Mouse (Mus musculus) neural tube, embryonic 11.5 days (tissue): Measurements from ENCODE around the gene Gm3409. TPM values are rescaled to one million over a fixed set of nuclear protein-coding genes. Genes with fewer than 3 reads are reported as not detected.
"Not testable (repeated sequence)": the region's sequence is repeated elsewhere in the genome, so short reads cannot be mapped to it uniquely, and the experiment has no call there.

Experiments used
- ATAC-seq: fragments of 200-750 bp; cut with Nextera tagmentation; 2 replicates; pipeline ENCODE4 v1.8.0; 2017; ENCODE audit warnings: moderate number of reproducible peaks, mild to moderate bottlenecking, moderate TSS enrichment, moderate library complexity; ENCODE audit not compliant: insufficient read depth, low FRiP score, low TSS enrichment
- DNase-seq: peaks from one replicate; pipeline ENCODE4 v3.0.0-alpha.2; 2015; ENCODE audit warnings: low spot score
- H3K27ac ChIP-seq: fragments of 300-500 bp; sonication (generic); 2 replicates; pipeline ENCODE4 v1.5.1; 2014; ENCODE audit warnings: low read depth, mild to moderate bottlenecking, low read length
- H3K27me3 ChIP-seq: fragments of 300-500 bp; sonication (generic); 2 replicates; pipeline ENCODE4 v1.6.1; 2014; ENCODE audit warnings: mild to moderate bottlenecking, low read length, mixed read lengths; ENCODE audit not compliant: control insufficient read depth, insufficient read depth
- H3K36me3 ChIP-seq: fragments of 300-500 bp; sonication (generic); 2 replicates; pipeline ENCODE4 v1.6.1; 2014; ENCODE audit warnings: mild to moderate bottlenecking, low read length, moderate library complexity, mixed read lengths; ENCODE audit not compliant: control insufficient read depth, insufficient read depth
- H3K4me1 ChIP-seq: fragments of 300-500 bp; sonication (generic); 2 replicates; pipeline ENCODE4 v1.6.1; 2014; ENCODE audit warnings: low read length, mixed read lengths; ENCODE audit not compliant: control insufficient read depth, insufficient read depth
- H3K4me2 ChIP-seq: fragments of 300-500 bp; sonication (generic); 2 replicates; pipeline ENCODE4 v1.6.1; 2014; ENCODE audit warnings: low read depth, mild to moderate bottlenecking, moderate library complexity
- H3K4me3 ChIP-seq: fragments of 300-500 bp; sonication (generic); 2 replicates; pipeline ENCODE4 v1.5.1; 2014; ENCODE audit warnings: low read depth, low read length
- H3K9ac ChIP-seq: fragments of 300-500 bp; sonication (generic); 2 replicates; pipeline ENCODE4 v1.6.1; 2014; ENCODE audit warnings: mild to moderate bottlenecking, low read length
- H3K9me3 ChIP-seq: fragments of 300-500 bp; sonication (generic); 2 replicates; pipeline ENCODE4 v1.6.1; 2016; ENCODE audit warnings: low read length; ENCODE audit not compliant: control insufficient read depth
- WGBS: fragments of 180-500 bp; shearing (Covaris S2); extraction: QIAGEN DNeasy Blood & Tissue Kit; methylation state at CpG from one replicate; pipeline ENCODE4 v1.1.7; 2014; 5-methylcytosine and 5-hydroxymethylcytosine counted together
- polyA plus RNA-seq: library from polyadenylated mRNA; unstranded; fragments of >200 nt; fragmentation: Nextera tagmentation; extraction: Ambion mirVana; gene quantifications from 2 replicates; pipeline ENCODE4 v1.2.1, GENCODE M21; 2014

Gene Gm3409
- polyA plus RNA-seq, 1 experiment from 2014 or later: not detected

- not testable (repeated sequence) for H3K4me3 ChIP-seq, H3K4me1 ChIP-seq, H3K4me2 ChIP-seq, H3K27ac ChIP-seq, H3K27me3 ChIP-seq, H3K9me3 ChIP-seq, DNase-seq, H3K9ac ChIP-seq, H3K36me3 ChIP-seq, ATAC-seq
- WGBS: 79% methylated on average over 6 of the region's 6 CpGs
These were observed 32.7 kb downstream of the Gm3409 start for GRCm38 (mm10) chr5:146570179-146570578.

- H3K4me3 ChIP-seq, H3K27ac ChIP-seq, H3K27me3 ChIP-seq, ATAC-seq, H3K9ac ChIP-seq, H3K36me3 ChIP-seq, H3K4me1 ChIP-seq, DNase-seq, H3K4me2 ChIP-seq, H3K9me3 ChIP-seq: not testable (repeated sequence)
- WGBS: 78% methylated on average over 6 of the region's 6 CpGs
These were observed 34.6 kb downstream of the Gm3409 start for GRCm38 (mm10) chr5:146571830-146572734.

GRCm38 (mm10) chr5:146572735-146573042 lies 35.2 kb downstream of the Gm3409 start:
- not testable (repeated sequence) for H3K36me3 ChIP-seq, H3K4me2 ChIP-seq, H3K27me3 ChIP-seq, H3K27ac ChIP-seq, H3K9me3 ChIP-seq, H3K4me3 ChIP-seq, H3K4me1 ChIP-seq, H3K9ac ChIP-seq, ATAC-seq
- 92% methylated on average over 4 of the region's 4 CpGs for WGBS
- peak; percentile 5 for DNase-seq

- Histone ChIP-seq H3K36me3 (no peaks in the 10 kb centered on the region), H3K27ac (no peak overlapping the region), H3K4me1 (no peaks in the 10 kb centered on the region), H3K9me3 (no peaks in the 10 kb centered on the region), H3K27me3 (no peaks in the 10 kb centered on the region), H3K4me2 (no peak overlapping the region), H3K9ac (no peak overlapping the region), H3K4me3 (no peak overlapping the region)
- WGBS: 93% methylated on average over 3 of the region's 3 CpGs
- DNase-seq (no peak), ATAC-seq (no peak)
These were observed 39.2 kb downstream of the Gm3409 start for GRCm38 (mm10) chr5:146576668-146577067.

GRCm38 (mm10) chr5:146584156-146584477 lies 46.7 kb downstream of the Gm3409 start:
- ATAC-seq (no peak), DNase-seq (no peak)
- Histone ChIP-seq H3K9ac (no peak overlapping the region), H3K4me3 (peak overlapping the region; percentile 43), H3K4me2 (peak overlapping the region; percentile 72), H3K27ac (no peak overlapping the region), H3K36me3 (no peaks in the 10 kb centered on the region), H3K4me1 (no peaks in the 10 kb centered on the region; the same call in 1 of the 2 replicates), H3K27me3 (peaks cover 52% of the 10 kb centered on the region), H3K9me3 (no peaks in the 10 kb centered on the region)
- 17% methylated on average over 10 of the region's 10 CpGs for WGBS

GRCm38 (mm10) chr5:146584478-146585306 lies 47.2 kb downstream of the Gm3409 start, which contains the start of gene Gpr12:
Gpr12 (minus strand) TSS chr5:146585239.
- ATAC-seq: peak; percentile 46; the same call in 1 of the 2 replicates
- Histone ChIP-seq H3K9me3 (no peaks in the 10 kb centered on the region), H3K27me3 (peaks cover 56% of the 10 kb centered on the region), H3K4me3 (peak within 1 kb of the TSS; percentile 43), H3K4me1 (no peaks in the 10 kb centered on the region; the same call in 1 of the 2 replicates), H3K4me2 (peak within 1 kb of the TSS; percentile 72), H3K9ac (peak within 1 kb of the TSS; percentile 35), H3K36me3 (no peaks in the 10 kb centered on the region), H3K27ac (no peak within 1 kb of the TSS)
- under 1% methylated on average over 62 of the region's 64 CpGs for WGBS
- peak; percentile 56 for DNase-seq

- ATAC-seq (no peak), DNase-seq (no peak)
- H3K27me3 ChIP-seq: peaks cover 56% of the 10 kb centered on the region
- H3K4me3 ChIP-seq: peak overlapping the region; percentile 43
- H3K4me2 ChIP-seq: peak overlapping the region; percentile 72
- no peak overlapping the region for H3K9ac ChIP-seq
- H3K27ac ChIP-seq: no peak overlapping the region
- no peaks in the 10 kb centered on the region; the same call in 1 of the 2 replicates for H3K4me1 ChIP-seq
- H3K36me3 ChIP-seq: no peaks in the 10 kb centered on the region
- 8% methylated on average over 10 of the region's 10 CpGs for WGBS
- H3K9me3 ChIP-seq: no peaks in the 10 kb centered on the region
These were observed 47.8 kb downstream of the Gm3409 start for GRCm38 (mm10) chr5:146585307-146585651.

GRCm38 (mm10) chr5:146586357-146587070 lies 49.1 kb downstream of the Gm3409 start:
- Histone ChIP-seq H3K27me3 (peaks cover 65% of the 10 kb centered on the region), H3K4me1 (no peaks in the 10 kb centered on the region; the same call in 1 of the 2 replicates), H3K4me2 (no peak overlapping the region), H3K4me3 (no peak overlapping the region), H3K36me3 (no peaks in the 10 kb centered on the region), H3K9me3 (no peaks in the 10 kb centered on the region), H3K9ac (no peak overlapping the region), H3K27ac (no peak overlapping the region)
- DNase-seq: no peak
- 73% methylated on average over 8 of the region's 8 CpGs for whole genome bisulfite sequencing
- no peak for ATAC-seq
